Mouse (Mus musculus) brain, adult 2 months (tissue): Measurements from ENCODE around the gene Gm49391.
"Not testable (repeated sequence)": the region's sequence is repeated elsewhere in the genome, so short reads cannot be mapped to it uniquely, and the experiment has no call there.

ENCODE experiments used
- DNase-seq: peaks from one replicate; pipeline ENCODE4 v3.0.0; 2011; ENCODE audit warnings: low read depth, low spot score

Gene Gm49391

DNA sequence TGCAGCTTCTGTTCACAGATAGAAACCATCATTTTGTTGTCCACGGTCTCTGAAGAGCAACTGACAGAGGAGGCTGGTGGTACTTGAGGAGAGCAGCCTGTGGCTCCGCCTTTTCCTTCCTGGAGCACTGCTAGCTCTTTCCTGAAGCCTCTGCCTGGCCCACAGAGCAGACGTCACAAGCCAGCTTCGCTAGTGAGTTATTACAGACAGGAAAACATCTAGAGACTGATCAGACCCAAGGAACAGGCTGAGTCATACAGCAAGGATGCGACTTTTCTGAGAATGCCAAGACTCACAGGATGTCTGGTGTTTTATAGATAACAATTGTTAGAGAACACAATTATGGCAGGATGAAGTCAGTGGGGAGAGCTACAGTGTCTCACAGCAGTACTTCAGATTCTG, at the start of gene Gm49391, which contains the start of gene Ctla2a:
Gene Gm49391 (minus strand): TSS at position 72 of the 402 bp plus-strand sequence.
Gene Ctla2a (minus strand): TSS at position 126 of the 402 bp plus-strand sequence.
- no peak for DNase-seq

DNA sequence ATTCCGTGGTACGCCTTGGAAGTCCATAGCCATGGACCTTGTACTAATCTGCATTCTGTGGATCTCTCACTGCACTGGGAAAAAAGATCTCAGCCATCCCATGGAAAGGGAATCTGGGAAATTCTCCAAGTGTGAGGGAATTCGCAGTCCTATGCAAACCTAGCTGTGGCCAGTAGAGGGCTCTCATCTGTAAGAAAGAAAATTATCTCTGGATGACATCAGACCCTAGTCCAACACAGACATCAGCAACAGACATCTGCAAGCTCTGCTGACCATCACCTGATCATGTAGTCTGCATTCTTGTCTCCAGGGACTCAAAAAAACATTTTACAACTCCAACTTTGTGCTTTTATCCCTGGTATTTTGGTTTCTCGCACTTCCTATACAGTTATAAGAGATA, 35.9 kb upstream of the Gm49391 start:
- not testable (repeated sequence) for DNase-seq

DNA sequence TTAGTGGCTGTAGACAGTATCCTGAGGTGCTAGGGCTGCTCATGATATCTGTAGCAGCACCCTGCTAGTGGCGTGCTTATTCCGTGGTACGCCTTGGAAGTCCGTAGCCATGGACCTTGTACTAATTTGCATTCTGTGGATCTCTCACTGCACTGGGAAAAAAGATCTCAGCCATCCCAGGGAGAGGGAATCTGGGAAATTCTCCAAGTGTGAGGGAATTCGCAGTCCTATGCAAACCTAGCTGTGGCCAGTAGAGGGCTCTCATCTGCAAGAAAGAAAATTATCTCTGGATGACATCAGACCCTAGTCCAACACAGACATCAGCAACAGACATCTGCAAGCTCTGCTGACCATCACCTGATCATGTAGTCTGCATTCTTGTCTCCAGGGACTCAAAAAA, 27.6 kb upstream of the Gm49391 start:
- DNase-seq: not testable (repeated sequence)

- DNase-seq: no peak
Measured at GRCm38 (mm10) chr13:60961706-60962105, 25.3 kb upstream of the Gm49391 start.

DNA sequence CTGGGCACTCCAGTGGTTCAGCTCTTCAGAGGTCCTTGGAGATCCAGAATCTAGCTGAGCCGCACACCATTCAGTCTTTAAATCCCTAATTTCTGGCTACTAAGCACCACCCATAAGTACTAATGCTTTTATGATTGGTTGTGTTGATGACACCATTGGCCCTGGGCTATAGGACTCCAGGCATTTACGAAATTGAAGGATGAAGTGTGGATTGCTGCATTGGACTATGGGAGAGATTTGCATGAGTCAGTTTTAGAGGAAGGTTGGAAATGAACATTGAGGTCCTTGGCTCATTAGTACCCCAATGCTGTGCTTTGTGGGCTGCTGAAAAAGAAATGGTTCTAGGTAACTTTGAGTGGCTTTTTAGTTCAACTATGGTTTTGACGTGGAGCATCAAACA, 5.5 kb upstream of the Gm49391 start, which contains the start of gene Tpbpa:
Gene Tpbpa (minus strand): TSS at position 101 of the 400 bp plus-strand sequence.
- not testable (repeated sequence) for DNase-seq

GRCm38 (mm10) chr13:60935490-60935889, 881 bp downstream of the Gm49391 start, which contains the start of gene Gm49393:
Gm49393 (minus strand) TSS chr13:60935590.
- not testable (repeated sequence) for DNase-seq

DNA sequence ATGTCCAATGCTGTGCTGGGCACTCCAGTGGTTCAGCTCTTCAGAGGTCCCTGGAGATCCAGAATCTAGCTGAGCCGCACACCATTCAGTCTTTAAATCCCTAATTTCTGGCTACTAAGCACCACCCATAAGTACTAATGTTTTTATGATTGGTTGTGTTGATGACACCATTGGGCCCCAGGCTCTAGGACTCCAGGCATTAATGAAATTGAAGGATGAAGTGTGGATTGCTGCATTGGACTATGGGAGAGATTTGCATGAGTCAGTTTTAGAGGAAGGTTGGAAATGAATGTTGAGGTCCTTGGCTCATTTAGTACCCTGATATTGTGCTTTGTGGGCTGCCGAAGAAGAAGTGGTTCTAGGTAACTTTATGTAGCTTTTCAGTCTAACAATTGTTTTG, 31.6 kb downstream of the Gm49391 start, which contains the start of gene Tpbpb:
Gene Tpbpb (minus strand): TSS at position 101 of the 400 bp plus-strand sequence.
- DNase-seq: not testable (repeated sequence)

GRCm38 (mm10) chr13:60897328-60897727, 39.0 kb downstream of the Gm49391 start, which contains the start of gene Ctla2b:
Ctla2b (minus strand) TSS chr13:60897447.
- DNase-seq: peak; percentile 22

DNA sequence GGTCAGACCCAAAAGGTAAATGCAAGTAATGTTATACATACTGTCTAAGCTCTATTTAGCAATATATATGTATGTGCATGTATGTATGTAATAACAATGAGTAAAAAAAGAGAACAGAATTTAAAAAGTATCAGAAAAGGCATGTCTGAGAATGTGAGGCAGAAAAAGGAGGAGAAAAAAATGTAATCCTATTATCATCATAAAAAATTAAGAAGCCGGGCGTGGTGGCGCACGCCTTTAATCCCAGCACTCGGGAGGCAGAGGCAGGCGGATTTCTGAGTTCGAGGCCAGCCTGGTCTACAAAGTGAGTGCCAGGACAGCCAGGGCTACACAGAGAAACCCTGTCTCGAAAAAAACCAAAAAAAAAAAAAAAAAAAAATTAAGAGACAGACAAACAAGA, 39.6 kb downstream of the Gm49391 start, which contains the start of gene Gm49392:
Gene Gm49392 (minus strand): TSS at position 101 of the 400 bp plus-strand sequence.
- not testable (repeated sequence) for DNase-seq

DNA sequence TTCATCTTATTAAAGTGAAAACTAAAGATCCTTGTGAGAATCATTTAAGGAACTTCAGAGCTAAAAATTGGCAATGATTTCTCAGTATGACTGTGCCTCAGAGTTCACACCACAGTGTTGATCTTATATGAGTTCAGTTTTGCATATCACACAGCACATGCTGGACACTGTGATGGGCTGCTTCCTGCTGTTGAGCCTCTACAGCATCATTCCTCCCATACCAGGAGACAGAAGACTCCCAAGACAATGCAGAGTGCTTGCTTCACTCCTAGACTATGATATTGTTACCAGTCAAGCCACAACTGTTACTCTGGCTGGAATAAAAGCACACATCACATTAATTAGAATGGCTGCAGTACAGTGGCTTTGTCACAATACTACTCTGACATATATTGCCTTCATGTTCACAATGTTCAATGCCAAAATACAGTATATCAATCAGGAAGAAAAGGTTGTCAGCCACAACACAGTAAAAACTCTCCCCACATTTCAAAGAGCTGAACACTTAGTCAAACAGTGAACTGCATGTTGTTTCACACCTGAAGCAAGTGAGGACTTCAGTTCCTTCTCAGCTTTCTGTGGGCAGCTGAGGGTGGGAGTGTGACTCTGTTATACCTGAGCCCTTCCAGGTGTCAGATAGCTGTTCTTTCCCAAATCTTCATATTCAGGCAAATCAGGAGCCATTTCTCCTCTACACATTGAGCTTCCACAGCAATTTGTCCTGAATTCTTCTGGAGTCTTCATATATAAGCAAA, 40.8 kb downstream of the Gm49391 start:
- DNase-seq: no peak

DNA sequence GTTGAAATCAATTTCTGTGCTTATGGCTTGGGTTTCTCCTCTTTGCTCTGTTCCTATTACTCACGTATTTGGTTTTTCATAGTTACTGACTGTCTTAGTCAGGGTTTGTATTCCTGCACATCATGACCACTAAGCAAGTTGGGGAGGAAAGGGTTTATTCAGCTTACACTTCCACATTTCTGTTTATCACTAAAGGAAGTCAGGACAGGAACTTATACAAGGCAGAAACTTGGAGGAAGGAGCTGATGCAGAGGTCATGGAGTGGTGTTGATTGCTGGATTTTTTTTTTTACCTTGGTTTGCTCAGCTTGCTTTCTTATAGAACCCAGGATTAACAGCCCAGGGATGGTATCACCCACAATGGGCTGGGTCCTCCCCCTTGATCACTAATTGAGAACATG, 44.1 kb downstream of the Gm49391 start:
- DNase-seq: no peak

GRCm38 (mm10) chr13:60864281-60864680, 72.1 kb downstream of the Gm49391 start, which contains the start of gene 4930486L24Rik:
4930486L24Rik (minus strand) TSS chr13:60864475.
- DNase-seq: no peak

GRCm38 (mm10) chr13:60848241-60849120, 87.9 kb downstream of the Gm49391 start:
- no peak for DNase-seq
